Mouse (Mus musculus) heart, embryonic 16.5 days (tissue): ENCODE measurements at regions not wholly inside any gene's neighbourhood (a gene's known extent, or its start where the extent isn't known, plus 50 kb on each side); places are given as distances from the start of the nearest gene placed in this dataset.

ENCODE experiments used
- ATAC-seq: fragments of 200-750 bp; cut with Nextera tagmentation; replicated peaks from 2 replicates; pipeline ENCODE4 v1.8.0; 2017; ENCODE audit warnings: moderate number of reproducible peaks; ENCODE audit not compliant: insufficient read depth, low FRiP score; ENCODE audit errors: extremely low read depth
- H3K27ac ChIP-seq: fragments of 300-500 bp; sonication (generic); 2 replicates; pipeline ENCODE4 v1.5.1; 2014; ENCODE audit warnings: mild to moderate bottlenecking, low read length, control low read depth, moderate library complexity
- H3K27me3 ChIP-seq: fragments of 300-500 bp; sonication (generic); 2 replicates; pipeline ENCODE4 v1.6.1; 2014; ENCODE audit warnings: low read length, mixed read lengths; ENCODE audit not compliant: control insufficient read depth, insufficient read depth
- H3K36me3 ChIP-seq: fragments of 300-500 bp; sonication (generic); 2 replicates; pipeline ENCODE4 v1.6.1; 2014; ENCODE audit not compliant: control insufficient read depth, insufficient read depth
- H3K4me1 ChIP-seq: fragments of 300-500 bp; sonication (generic); 2 replicates; pipeline ENCODE4 v1.6.1; 2014; ENCODE audit warnings: low read length, mixed read lengths; ENCODE audit not compliant: control insufficient read depth, insufficient read depth
- H3K4me2 ChIP-seq: fragments of 300-500 bp; sonication (generic); 2 replicates; pipeline ENCODE4 v1.6.1; 2014; ENCODE audit warnings: low read depth, mild to moderate bottlenecking, control low read depth, low read length
- H3K4me3 ChIP-seq: fragments of 300-500 bp; sonication (generic); 2 replicates; pipeline ENCODE4 v1.5.1; 2014; ENCODE audit warnings: mild to moderate bottlenecking, control low read depth, low read length
- H3K9ac ChIP-seq: fragments of 300-500 bp; sonication (generic); 2 replicates; pipeline ENCODE4 v1.6.1; 2014; ENCODE audit warnings: low read length, control low read depth
- H3K9me3 ChIP-seq: fragments of 300-500 bp; sonication (generic); replicated peaks from 2 replicates; pipeline ENCODE4 v1.6.1; 2016; ENCODE audit warnings: low read length; ENCODE audit not compliant: control insufficient read depth
- WGBS: fragments of 180-500 bp; shearing (Covaris S2); extraction: QIAGEN DNeasy Blood & Tissue Kit; methylation state at CpG from one replicate; pipeline ENCODE4 v1.1.7; 2014; 5-methylcytosine and 5-hydroxymethylcytosine counted together

- no peak overlapping the region for H3K9ac ChIP-seq
- ATAC-seq = 0 out of 2 replicates have a peak, but pooled peaks have one; percentile 23
- no peak overlapping the region for H3K4me3 ChIP-seq
- H3K27me3 ChIP-seq = no peaks in the 10 kb centered on the region
- H3K4me1 ChIP-seq = no peaks in the 10 kb centered on the region
- peak overlapping the region; percentile 17 for H3K4me2 ChIP-seq
- H3K9me3 ChIP-seq = no peaks in the 10 kb centered on the region
- H3K36me3 ChIP-seq = no peaks in the 10 kb centered on the region
- no peak overlapping the region for H3K27ac ChIP-seq
- WGBS = 50% methylated on average over 11 of the region's 14 CpGs
Observed at GRCm38 (mm10) chr17:27341952-27342890, 138.0 kb upstream of the Lemd2 start.

- no peak overlapping the region for H3K4me3 ChIP-seq
- WGBS = 64% methylated on average over 3 of the region's 3 CpGs
- H3K36me3 ChIP-seq = no peaks in the 10 kb centered on the region
- ATAC-seq = no peak
- no peak overlapping the region for H3K4me2 ChIP-seq
- no peaks in the 10 kb centered on the region for H3K27me3 ChIP-seq
- peaks cover 3% of the 10 kb centered on the region; the same call in 1 of the 2 replicates for H3K4me1 ChIP-seq
- H3K27ac ChIP-seq = no peak overlapping the region
- H3K9me3 ChIP-seq = no peaks in the 10 kb centered on the region
- H3K9ac ChIP-seq = no peak overlapping the region
Observed at GRCm38 (mm10) chr17:27339823-27340222, 135.6 kb upstream of the Lemd2 start.

- 61% methylated on average over 2 of the region's 2 CpGs for WGBS
- H3K27me3 ChIP-seq = no peaks in the 10 kb centered on the region
- H3K36me3 ChIP-seq = no peaks in the 10 kb centered on the region
- ATAC-seq = no peak
- H3K4me3 ChIP-seq = no peak overlapping the region
- peaks cover 3% of the 10 kb centered on the region; the same call in 1 of the 2 replicates for H3K4me1 ChIP-seq
- H3K27ac ChIP-seq = no peak overlapping the region
- no peak overlapping the region for H3K4me2 ChIP-seq
- no peak overlapping the region for H3K9ac ChIP-seq
- H3K9me3 ChIP-seq = no peaks in the 10 kb centered on the region
Observed at GRCm38 (mm10) chr17:27339261-27339660, 135.0 kb upstream of the Lemd2 start.

GRCm38 (mm10) chr17:27335621-27336020 is 131.4 kb upstream of the Lemd2 start:
- Histone ChIP-seq H3K4me3 (no peak overlapping the region), H3K4me1 (peaks cover 3% of the 10 kb centered on the region; the same call in 1 of the 2 replicates), H3K27me3 (no peaks in the 10 kb centered on the region), H3K27ac (no peak overlapping the region), H3K36me3 (no peaks in the 10 kb centered on the region), H3K4me2 (no peak overlapping the region), H3K9me3 (no peaks in the 10 kb centered on the region), H3K9ac (no peak overlapping the region)
- no peak for ATAC-seq
- WGBS = 48% methylated on average over 4 of the region's 4 CpGs

GRCm38 (mm10) chr17:27333593-27333992 is 129.3 kb upstream of the Lemd2 start:
- no peak overlapping the region for H3K27ac ChIP-seq
- no peak overlapping the region for H3K4me2 ChIP-seq
- no peaks in the 10 kb centered on the region for H3K36me3 ChIP-seq
- H3K4me3 ChIP-seq = no peak overlapping the region
- no peak for ATAC-seq
- WGBS = 76% methylated on average over 16 of the region's 16 CpGs
- no peaks in the 10 kb centered on the region for H3K9me3 ChIP-seq
- peaks cover 3% of the 10 kb centered on the region; the same call in 1 of the 2 replicates for H3K4me1 ChIP-seq
- H3K9ac ChIP-seq = no peak overlapping the region
- no peaks in the 10 kb centered on the region for H3K27me3 ChIP-seq

GRCm38 (mm10) chr17:27333141-27333540 is 128.9 kb upstream of the Lemd2 start:
- Histone ChIP-seq H3K9me3 (no peaks in the 10 kb centered on the region), H3K27me3 (no peaks in the 10 kb centered on the region), H3K36me3 (no peaks in the 10 kb centered on the region), H3K4me1 (peaks cover 3% of the 10 kb centered on the region; the same call in 1 of the 2 replicates), H3K4me3 (no peak overlapping the region), H3K4me2 (no peak overlapping the region), H3K9ac (no peak overlapping the region), H3K27ac (no peak overlapping the region)
- ATAC-seq = no peak
- 72% methylated on average over 6 of the region's 6 CpGs for WGBS

- Histone ChIP-seq H3K27ac (no peak overlapping the region), H3K36me3 (no peaks in the 10 kb centered on the region), H3K9ac (no peak overlapping the region), H3K4me3 (no peak overlapping the region), H3K4me1 (peaks cover 3% of the 10 kb centered on the region; the same call in 1 of the 2 replicates), H3K4me2 (no peak overlapping the region), H3K9me3 (no peaks in the 10 kb centered on the region), H3K27me3 (0 out of 2 replicates have a peak, but pooled peaks cover under 1% of the 10 kb centered on the region)
- no peak for ATAC-seq
- 72% methylated on average over 4 of the region's 4 CpGs for WGBS
Observed at GRCm38 (mm10) chr17:27332076-27332475, 127.8 kb upstream of the Lemd2 start.

- Histone ChIP-seq H3K27ac (no peak overlapping the region), H3K4me2 (no peak overlapping the region)
- WGBS = 79% methylated on average over 5 of the region's 5 CpGs
Observed at GRCm38 (mm10) chr17:27331630-27332029, 127.4 kb upstream of the Lemd2 start.

GRCm38 (mm10) chr17:27329791-27330190 is 125.5 kb upstream of the Lemd2 start:
- H3K27me3 ChIP-seq = peaks cover 9% of the 10 kb centered on the region
- no peak for ATAC-seq
- H3K9me3 ChIP-seq = no peaks in the 10 kb centered on the region
- H3K27ac ChIP-seq = no peak overlapping the region
- H3K4me1 ChIP-seq = peaks cover 4% of the 10 kb centered on the region; the same call in 1 of the 2 replicates
- H3K4me3 ChIP-seq = no peak overlapping the region
- H3K4me2 ChIP-seq = no peak overlapping the region
- no peaks in the 10 kb centered on the region for H3K36me3 ChIP-seq
- 47% methylated on average over 6 of the region's 6 CpGs for WGBS
- no peak overlapping the region for H3K9ac ChIP-seq

More at GRCm38 (mm10) chr17:27331630-27332029, 127.4 kb upstream of the Lemd2 start:
- H3K4me3 ChIP-seq = no peak overlapping the region
- H3K9ac ChIP-seq = no peak overlapping the region
- peaks cover 3% of the 10 kb centered on the region; the same call in 1 of the 2 replicates for H3K4me1 ChIP-seq
- 0 out of 2 replicates have a peak, but pooled peaks cover 2% of the 10 kb centered on the region for H3K27me3 ChIP-seq
- no peaks in the 10 kb centered on the region for H3K36me3 ChIP-seq
- no peaks in the 10 kb centered on the region for H3K9me3 ChIP-seq
- no peak for ATAC-seq
